Mouse (Mus musculus) pancreas, adult 10 weeks (tissue): ENCODE results near the gene Rab8a. TPM values are rescaled to one million over a fixed set of nuclear protein-coding genes. Genes with fewer than 3 reads are reported as not detected.

Experiments
- polyA plus RNA-seq: library from polyadenylated mRNA; stranded (reverse); fragments of 350-450 nt; fragmentation: Illumina TruSeq; extraction: RNeasy Lipid Tissue Mini Kit (QIAGEN cat#74804); gene quantifications from one replicate; pipeline ENCODE4 v1.2.3, GENCODE M21; 2015; ENCODE audit warnings: low read depth, low replicate concordance; ENCODE audit not compliant: insufficient read depth

The Rab8a gene
- polyA plus RNA-seq: 15.3 TPM

DNA sequence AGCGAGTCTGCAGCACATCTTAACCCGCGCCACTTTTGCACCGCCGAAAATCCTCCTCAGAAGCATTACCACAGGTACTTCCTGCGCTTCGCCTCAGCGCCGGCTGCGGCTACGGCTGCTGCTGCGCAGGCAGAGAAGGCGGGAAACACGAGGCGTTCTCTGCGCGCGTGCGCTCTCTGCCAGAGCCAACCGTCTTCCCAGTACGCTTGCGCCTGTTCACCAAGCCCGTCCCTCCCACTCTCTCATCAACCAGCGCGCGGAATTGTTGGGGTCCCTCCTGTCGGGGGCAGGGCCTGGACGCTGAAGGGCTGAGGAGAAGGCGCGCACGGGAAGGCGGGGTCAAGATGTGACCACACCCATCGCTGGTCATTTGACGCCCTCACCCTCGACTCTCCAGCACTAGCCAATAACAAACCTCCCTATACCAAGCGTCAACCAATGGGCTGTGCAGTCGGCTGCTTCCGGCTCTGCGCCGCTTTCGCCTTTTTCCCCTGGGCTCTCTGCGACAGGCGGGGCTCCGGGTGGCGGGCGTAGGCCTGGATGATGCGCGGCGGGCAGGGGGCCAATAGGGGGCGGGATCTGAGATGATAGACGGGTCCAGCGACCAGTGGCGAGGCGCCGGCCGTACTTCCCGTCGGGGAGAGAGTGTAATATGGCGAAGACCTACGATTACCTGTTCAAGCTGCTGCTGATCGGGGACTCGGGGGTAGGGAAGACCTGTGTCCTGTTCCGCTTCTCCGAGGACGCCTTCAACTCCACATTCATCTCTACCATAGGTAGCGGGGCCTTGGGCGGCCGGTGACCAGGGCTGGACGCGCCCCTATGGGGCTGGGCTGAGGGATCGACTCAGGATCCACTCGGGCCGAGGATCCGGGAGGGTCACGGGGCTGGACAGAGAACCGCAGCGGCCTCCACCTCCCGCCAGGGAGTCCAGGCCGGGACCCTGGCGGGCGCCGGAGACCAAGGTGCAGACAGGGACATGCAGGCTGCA is at the start of gene Rab8a:
Gene Rab8a, plus strand, starts transcription at position 494 of the 991 bp plus-strand sequence.

DNA sequence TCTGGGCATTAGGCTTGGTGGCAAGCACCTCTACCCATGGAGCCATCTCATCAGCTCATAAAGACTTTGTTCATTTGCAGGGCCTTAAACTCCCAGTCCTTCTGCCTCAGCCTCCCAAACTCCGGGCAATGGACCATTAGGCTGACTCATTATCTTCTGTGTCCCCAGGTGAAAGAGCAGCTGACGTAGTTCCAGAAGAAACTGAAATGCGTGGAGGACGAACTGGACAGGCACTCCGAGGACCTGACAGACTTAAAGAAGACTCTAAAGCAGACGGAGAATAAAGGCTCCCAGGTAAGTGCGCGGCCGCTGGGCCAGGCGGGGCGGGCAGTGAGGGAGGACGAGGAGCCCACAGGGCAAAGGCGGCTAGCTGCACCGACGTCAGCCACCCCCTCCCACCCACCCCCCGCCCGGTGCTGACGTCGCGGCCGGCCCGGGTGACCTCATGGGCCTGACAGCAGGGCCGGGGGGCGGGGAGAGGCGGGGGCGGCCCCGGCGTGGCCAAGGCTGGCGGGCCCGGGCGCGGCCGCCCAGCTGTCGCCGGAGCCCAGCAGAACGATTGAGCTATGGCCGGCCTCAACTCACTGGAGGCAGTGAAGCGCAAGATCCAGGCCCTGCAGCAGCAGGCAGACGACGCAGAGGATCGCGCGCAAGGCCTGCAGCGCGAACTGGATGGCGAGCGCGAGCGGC is 26.1 kb upstream of the Rab8a start, which contains the start of gene Tpm4:
Gene Tpm4, plus strand, starts transcription at position 220 of the 690 bp plus-strand sequence.

DNA sequence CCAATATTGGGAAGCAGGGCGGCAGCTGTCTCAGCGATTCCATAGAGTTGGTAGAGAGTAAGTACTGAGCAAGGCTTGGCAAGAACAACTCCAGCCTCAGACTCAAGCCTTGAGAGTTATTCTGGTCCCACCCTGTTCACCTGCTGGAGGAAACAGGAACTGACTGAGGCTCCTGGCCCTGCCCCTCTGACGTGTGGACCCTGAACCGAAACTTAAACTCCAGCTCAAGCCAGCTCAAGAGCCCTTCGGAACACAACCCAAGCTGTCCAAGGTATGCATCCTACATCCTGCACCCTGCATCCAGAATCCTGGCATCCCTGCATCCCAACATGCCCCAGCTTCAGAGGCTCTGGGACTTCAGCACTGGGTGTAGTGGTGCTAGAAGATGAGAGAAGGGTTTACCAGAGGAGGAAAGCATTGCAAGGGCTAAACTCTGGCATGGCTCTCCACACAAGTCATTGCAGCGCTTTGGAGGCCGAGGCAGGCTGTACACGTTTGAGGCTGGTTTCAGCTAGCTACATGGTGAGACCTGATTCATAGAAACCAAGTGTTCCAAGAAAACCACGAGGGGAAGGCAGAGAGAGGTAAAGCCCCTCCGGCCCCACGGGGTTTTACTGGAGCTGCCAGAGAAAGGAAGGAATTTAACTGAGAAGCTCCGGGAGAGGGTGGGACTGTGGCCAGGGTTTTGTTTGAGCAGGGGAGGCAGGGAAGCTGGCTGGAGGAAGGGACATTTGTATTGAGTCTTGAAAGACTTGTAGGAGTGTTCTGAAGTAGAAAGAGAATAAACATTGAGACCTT is 28.6 kb downstream of the Rab8a start, which contains the start of gene Hsh2d:
Gene Hsh2d, plus strand, starts transcription at position 222 of the 798 bp plus-strand sequence.

DNA sequence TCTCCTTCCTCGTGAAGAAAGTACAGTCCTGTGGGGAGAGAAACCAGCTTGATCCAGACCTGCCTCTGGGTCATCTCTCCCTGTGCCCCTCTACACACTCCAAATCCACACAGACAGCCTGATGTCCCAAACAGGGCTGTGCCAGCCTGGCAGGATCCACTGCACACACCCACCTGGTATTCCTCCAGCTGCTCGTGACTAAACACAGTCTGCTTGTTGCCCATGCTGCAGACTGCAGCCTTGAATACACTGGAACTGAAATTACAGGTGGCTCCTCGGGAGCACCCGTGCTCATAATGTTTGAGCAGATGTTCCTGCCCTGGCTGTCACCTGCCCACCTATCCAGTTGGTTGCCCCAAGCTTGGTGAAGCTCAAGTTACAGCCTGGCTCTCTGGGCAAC is 51.8 kb downstream of the Rab8a start, which contains the start of gene Cib3:
Gene Cib3, minus strand, starts transcription at position 87 of the 400 bp plus-strand sequence.

DNA sequence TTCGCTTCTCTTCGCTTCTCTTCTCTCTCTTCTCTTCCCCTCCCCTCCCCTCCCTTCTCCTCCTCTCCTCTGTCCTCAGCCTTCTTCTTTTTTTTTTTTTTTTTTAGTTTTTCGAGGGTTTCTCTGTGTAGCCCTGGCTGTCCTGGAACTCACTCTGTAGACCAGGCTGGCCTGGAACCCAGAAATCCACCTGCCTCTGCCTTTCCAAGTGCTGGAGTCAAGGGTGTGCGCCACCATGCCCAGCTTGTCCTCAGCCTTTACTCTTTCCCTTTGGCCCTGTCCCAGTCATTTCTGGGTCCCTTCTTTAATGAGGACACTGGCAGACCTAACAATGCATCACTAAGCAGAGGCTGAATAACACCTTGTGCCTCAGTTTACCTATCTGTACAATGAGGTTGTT is 52.5 kb downstream of the Rab8a start, which contains the start of gene Gm11034:
Gene Gm11034, minus strand, starts transcription at position 101 of the 400 bp plus-strand sequence.

DNA sequence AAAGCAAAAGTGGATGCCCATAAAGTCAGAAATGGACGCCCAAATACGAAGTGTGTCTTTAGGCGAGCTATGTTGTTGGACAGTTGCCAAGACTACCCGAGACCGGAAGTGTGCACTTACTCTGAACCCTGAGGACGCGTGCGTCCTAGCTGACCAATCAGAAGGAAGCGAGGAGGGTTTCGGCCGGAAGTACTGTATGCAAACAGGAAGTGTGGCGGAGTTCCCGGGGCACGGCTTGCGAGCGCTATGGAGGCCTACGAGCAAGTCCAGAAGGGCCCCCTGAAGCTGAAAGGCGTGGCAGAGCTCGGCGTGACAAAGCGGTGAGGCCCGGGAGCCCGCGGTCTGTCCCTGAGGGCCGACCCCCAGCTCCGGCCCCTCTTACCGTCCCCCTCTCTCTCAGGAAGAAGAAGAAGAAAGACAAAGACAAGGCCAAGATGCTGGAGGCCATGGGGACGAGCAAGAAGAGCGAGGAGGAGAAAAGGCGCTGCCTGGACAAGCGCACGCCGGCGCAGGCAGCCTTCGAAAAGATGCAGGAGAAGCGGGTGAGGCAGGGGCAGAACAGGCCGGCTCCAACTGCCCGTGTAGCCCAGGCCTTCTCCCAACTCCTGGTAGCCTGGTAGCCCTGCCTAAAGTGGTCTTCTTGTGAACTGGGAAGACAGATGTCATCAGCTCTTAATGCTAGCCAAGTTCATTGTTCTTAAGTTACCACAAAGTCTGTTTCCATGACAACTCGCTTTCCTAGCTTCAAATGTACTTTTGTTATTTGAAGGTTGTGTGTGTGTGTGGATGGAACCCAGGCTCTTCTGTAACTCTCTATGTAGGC is 58.8 kb downstream of the Rab8a start, which contains the start of gene Fam32a:
Gene Fam32a, plus strand, starts transcription at position 190 of the 823 bp plus-strand sequence.

Other genes with a start within 250 kb of the Rab8a start
- gene Zfp961, start 210.2 kb upstream of the Rab8a start, polyA plus RNA-seq: 1.7 TPM
- gene Cyp4f18, start 151.6 kb upstream of the Rab8a start, polyA plus RNA-seq: 0.76 TPM
- gene Olfr372, start 120.0 kb upstream of the Rab8a start, polyA plus RNA-seq: not detected
- not detected for gene Olfr373, start 78.0 kb upstream of the Rab8a start, polyA plus RNA-seq
- gene Olfr374, start 54.2 kb upstream of the Rab8a start, polyA plus RNA-seq: not detected
- gene Tpm4, start 26.2 kb upstream of the Rab8a start, polyA plus RNA-seq: 53.4 TPM
- not detected for gene Hsh2d, start 28.4 kb downstream of the Rab8a start, polyA plus RNA-seq
- gene Cib3, start 51.6 kb downstream of the Rab8a start, polyA plus RNA-seq: 0.41 TPM
- not detected for gene Gm11034, start 52.4 kb downstream of the Rab8a start, polyA plus RNA-seq
- gene Fam32a, start 58.5 kb downstream of the Rab8a start, polyA plus RNA-seq: 13.5 TPM
- 17.6 TPM for gene Ap1m1, start 78.8 kb downstream of the Rab8a start, polyA plus RNA-seq
- not detected for gene Gm10282, start 144.1 kb downstream of the Rab8a start, polyA plus RNA-seq
- 28.8 TPM for gene Klf2, start 157.8 kb downstream of the Rab8a start, polyA plus RNA-seq